Mouse (Mus musculus) right cerebral cortex, postnatal 25 days (tissue): Measurements from ENCODE around the gene Kcnip4.

ENCODE experiments used
- DNase-seq: peaks from one replicate; pipeline ENCODE4 v3.0.0; 2022

Gene Kcnip4

GRCm38 (mm10) chr5:48840971-48841370, 683.7 kb downstream of the Kcnip4 start:
- no peak for DNase-seq

DNA sequence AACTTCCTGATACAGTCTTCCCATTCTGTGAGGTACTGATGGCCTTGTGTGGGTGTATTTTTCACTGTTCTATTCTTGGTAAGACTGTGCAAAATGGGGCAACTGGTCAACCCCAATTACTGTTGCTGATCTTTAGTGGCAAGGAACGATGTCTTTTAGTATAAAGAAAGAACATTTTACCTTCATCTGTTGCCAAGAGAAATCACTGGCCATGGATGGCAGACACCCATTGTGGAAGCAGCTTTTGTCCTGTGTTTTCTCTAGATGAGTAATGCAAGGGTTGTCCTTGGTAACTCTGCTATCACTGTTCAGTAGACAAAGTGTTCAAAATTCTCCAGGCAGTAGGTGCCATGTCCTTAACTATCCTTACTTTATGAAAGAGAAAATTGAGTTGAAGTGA, 729.2 kb downstream of the Kcnip4 start:
- DNase-seq, result no peak

GRCm38 (mm10) chr5:48779376-48779775, 745.3 kb downstream of the Kcnip4 start:
- DNase-seq, result no peak

- DNase-seq, result no peak
These were observed 776.1 kb downstream of the Kcnip4 start for GRCm38 (mm10) chr5:48748613-48749012.

DNA sequence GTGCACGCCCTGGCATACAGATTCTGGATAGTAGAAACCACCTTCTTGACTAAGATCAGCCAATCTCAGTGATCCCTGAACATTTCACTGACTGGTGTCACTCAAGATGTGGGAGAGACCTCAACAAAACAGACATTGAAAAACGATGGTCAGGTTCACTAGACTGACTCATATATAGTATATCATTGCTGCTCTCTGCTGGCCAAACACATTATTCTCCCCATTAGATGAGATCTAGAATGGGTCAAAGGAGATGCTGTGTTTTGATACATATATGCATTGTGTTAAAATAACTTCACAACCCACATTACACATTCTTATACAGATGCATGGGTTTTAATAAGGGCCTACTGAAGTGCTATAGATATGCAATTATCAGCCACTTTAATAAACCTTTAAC, 787.1 kb downstream of the Kcnip4 start:
- DNase-seq, result no peak

DNA sequence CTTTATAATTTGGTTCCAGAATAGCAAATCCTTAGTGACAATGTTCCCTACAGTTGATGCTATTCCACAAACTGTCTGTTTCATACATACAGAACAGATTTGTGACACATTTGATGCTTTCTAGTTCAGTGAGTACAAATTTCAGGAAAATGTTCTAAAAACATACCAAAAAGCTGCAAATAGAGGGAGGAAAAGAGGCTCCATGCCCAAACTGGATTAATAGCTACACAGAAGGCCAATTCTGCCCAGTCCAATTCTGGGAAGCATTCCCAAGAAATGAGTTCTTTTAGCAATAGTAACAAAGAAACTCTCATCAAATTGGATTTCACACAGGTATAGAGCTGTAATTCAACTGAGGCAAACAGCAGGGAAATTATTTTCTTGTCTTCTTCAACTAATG, 806.5 kb downstream of the Kcnip4 start:
- no peak for DNase-seq

DNA sequence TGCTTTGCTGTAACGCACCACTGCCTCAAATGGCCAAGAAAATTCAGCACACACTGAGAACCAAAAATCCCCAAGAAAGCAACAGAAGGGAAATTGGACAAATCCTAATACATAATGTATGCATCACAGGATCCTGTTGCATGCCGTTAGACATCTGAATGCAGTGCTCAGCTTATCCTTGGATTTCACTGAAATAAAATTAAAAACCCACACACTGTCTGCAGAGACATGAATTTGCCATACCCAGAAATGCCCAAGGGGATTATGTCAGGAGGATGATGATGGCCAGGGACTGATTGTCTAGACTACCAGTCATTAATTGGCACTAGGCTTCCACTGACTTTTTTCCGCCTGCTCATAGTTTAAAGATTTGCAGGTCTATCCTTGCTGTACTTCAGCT, 818.7 kb downstream of the Kcnip4 start:
- DNase-seq, result no peak

DNA sequence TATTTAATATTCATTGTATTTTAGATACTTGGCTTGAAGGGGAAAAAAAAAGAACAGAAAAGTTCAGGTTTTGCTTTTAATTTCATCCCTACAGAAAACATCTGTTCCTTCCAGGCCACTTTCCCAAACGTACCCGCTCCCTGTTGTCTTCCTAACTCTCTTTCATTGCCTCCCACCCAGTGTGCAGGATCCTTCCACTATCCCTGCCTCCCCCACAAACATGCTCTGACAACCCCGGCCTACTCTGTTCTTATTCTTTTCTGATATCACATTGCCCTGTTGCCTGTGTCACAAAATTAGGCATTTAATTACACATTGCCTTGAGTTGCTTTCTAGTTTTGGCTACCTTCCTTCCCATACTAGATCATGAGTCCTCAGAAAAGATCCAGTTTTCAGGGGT, 837.6 kb downstream of the Kcnip4 start:
- no peak for DNase-seq

- DNase-seq, result no peak
These were observed 844.7 kb downstream of the Kcnip4 start for GRCm38 (mm10) chr5:48679733-48680595.

DNA sequence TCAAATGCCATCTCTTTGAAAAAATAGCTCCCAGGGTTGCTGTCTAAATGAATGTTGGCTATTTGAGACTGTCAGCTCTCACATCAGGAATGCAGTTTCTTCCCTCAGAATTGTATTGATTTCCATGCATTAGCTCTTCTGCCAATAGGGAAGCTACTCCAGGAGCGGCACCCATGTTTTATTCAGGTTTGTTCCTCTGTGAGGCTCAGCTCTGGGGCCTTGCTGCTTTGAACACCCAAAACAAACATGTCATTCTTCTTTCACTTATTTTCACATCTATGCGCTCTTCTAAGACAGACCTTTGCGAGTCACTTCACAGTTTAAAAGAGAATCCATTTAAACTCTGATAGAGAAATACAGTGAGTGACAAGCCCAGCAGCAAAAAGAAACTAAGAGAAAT, 862.2 kb downstream of the Kcnip4 start:
- DNase-seq, result no peak

- DNase-seq, result no peak
These were observed 864.7 kb downstream of the Kcnip4 start for GRCm38 (mm10) chr5:48659975-48660374.

GRCm38 (mm10) chr5:48650496-48650895, 874.2 kb downstream of the Kcnip4 start:
- no peak for DNase-seq

DNA sequence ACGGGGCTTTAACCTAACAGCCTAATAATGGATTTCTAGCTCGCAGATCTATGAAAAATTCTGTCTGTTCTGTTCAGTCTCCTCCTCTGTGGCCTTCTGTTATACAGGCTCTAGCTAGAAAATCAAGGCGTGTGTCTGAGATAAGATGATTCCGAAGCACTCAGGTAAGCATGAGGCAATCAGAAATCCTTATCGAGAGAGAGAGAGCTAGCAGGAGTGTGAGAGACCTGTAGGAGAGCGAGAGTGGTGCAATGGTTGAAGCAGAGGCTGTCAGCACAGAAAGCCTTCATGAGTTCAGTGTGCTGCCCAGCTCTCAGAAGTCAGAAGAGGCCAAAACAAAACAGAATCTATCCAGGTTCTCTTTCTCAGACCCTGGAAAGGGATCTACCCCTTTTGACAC, 888.0 kb downstream of the Kcnip4 start:
- DNase-seq, result no peak

DNA sequence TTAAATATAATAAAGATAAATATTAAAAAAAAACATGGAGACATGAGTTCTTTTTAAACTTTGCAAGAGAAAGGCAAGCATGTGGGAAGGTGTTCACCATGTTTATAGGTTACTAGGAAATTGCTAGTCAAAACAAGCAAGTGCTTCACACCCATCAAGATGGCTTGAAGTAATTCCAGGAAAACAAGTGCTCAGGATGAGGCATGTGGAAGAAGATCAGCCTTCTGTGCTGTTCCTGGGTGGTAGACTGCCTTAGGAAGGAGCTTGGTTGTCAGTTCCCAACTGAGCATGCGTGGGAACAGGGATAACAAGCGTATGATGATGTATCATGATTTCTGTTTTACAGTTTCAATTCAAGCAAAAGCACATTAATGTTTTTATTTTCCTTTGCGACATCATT, 891.1 kb downstream of the Kcnip4 start:
- no peak for DNase-seq

GRCm38 (mm10) chr5:48623370-48623769, 901.3 kb downstream of the Kcnip4 start:
- DNase-seq, result no peak

DNA sequence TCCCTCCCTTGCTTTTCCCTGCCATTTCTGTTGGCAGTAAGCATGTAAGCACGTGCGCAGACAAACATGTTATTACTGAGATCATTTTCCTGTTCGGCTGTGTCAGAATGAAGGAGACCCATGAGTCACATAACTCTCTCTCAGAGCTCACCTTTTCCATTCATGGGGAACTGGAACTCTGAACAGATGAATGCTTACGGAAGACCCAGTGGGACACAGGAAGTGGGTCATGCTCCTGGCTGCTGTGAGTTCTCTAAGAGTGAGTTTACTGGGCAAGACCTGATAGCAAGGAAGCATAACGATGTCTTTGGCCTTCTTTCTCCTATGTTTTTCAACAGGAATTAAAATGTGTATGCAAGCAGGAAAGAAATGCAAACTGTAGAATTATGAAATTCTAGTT, 917.8 kb downstream of the Kcnip4 start:
- no peak for DNase-seq

- DNase-seq, result no peak
These were observed 918.4 kb downstream of the Kcnip4 start for GRCm38 (mm10) chr5:48606281-48606680.

GRCm38 (mm10) chr5:48599481-48600040, 925.1 kb downstream of the Kcnip4 start:
- no peak for DNase-seq

DNA sequence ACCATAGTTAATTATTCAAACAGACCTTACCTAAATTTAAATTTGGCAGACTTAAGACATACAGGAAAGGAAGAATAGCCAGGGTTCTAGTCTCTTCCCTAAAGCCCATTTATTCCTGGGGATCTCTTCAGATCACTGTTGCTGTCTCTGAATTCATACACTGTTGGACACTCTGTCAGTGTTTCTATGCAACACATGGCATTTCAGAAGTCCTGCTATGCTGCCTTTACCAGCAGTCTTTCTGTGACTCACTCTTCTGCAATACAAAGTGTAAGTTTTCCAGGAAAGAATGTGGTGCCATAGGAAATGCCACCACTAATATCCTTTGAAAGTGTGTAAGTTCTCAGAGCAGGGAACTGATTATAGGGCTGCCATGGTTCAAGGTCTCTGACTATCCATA, 936.7 kb downstream of the Kcnip4 start:
- no peak for DNase-seq

DNA sequence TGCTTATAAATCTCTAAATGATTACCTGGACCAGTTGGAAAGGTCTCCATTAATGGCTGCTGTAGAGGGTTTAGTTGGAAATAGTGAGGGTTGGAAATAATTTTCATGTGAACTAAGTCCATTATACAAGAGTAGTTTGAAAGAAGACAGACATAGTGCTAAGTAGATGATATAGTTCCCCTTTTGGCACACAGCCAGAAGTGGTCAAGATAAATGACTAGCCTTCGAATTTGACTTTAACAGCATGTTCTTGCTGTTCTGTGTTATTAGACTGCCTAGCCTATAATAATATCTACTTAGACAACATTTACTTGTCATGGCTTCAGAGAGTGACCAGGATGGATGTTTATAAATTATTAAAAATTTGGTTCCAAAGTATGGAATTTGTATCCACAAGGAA, 941.3 kb downstream of the Kcnip4 start:
- DNase-seq, result no peak

- no peak for DNase-seq
These were observed 960.6 kb downstream of the Kcnip4 start for GRCm38 (mm10) chr5:48563996-48564587.

DNA sequence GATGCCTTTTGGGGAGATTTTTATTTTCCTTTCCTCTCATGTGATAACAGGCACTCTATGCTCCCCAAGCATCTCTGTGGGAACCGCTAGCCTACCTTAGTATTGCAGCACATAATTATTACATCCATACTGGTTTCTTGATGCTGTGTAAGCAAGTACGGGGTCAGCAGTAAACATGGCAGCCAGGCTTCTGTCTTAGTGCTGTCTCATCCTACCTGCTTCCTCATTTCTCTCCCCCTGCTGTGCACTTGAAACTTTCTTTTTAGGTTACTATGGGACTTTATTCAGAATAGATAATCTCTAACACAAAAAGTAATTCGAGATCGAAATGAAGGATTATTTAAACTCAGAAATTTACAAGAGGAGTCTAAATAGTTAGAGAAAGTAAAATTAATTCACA, 973.0 kb downstream of the Kcnip4 start:
- no peak for DNase-seq

GRCm38 (mm10) chr5:48545825-48546224, 978.9 kb downstream of the Kcnip4 start:
- DNase-seq, result no peak
